13 mouse cellular contexts compared by ENCODE assay signal in the genomic region with DNA sequence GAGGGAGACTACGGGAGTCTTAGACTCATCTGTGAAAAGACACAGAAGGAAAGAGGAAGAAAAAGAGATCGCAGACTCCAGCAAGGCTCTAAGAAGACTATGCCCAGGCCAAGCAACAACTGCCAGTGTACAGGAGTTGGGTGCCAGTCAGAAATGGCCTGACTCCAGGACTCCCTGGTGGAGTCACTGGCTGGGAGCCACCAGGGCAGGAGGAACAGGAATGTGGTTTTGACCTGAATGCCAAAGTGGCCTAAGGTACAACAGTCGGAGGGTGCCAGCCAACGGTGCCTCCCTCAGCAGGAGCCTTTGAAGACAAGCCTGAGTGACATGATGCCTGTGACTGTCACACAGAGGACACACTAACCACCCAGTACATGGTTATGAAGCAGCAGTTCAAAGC. TPM values are rescaled to one million over a fixed set of nuclear protein-coding genes. Genes with fewer than 3 reads are reported as not detected.
DNase-seq lines count a peak whose midpoint lies in the region; ATAC-seq and TF ChIP-seq lines count a peak whose summit lies in the region.
"Had no signal": no experiment of that assay in that cellular context is flagged by ENCODE, and none has a peak within 500 bp of the region (broad histone marks: within the 10 kb centered on the region; RNA-seq: fewer than 3 reads in every experiment).

No protein-coding gene starts in this region.

- TF ChIP-seq POLR2A in liver, adult 2 months (IDR thresholded peaks at IDR 0.05; ENCODE audit: extremely low read depth, insufficient read depth, low read length): no peak

- no peak overlapping the region for H3K4me3 ChIP-seq in gastrocnemius, adult 2 months
- H3K4me3 ChIP-seq in liver, adult 2 months (ENCODE audit: insufficient read depth, low read depth, low read length): no peak overlapping the region
- H3K4me3 ChIP-seq in liver, embryonic 12.5 days: no peak overlapping the region
- H3K4me3 ChIP-seq: embryonic facial prominence, embryonic 13.5 days; forebrain, embryonic 12.5 days; layer of hippocampus, adult 2 months; midbrain, embryonic 15.5 days had no signal

- intact Hi-C loops in gastrocnemius, adult 2 months (cut with DNase I): no loop called here
- intact Hi-C loops in heart, postnatal 10 days (cut with DNase I): no loop called here

- no peaks in the 10 kb centered on the region for H3K36me3 ChIP-seq in liver, adult 2 months (ENCODE audit: control insufficient read depth, insufficient read depth, low read length)
- H3K36me3 ChIP-seq in liver, embryonic 12.5 days: no peaks in the 10 kb centered on the region
- H3K36me3 ChIP-seq: embryonic facial prominence, embryonic 13.5 days; forebrain, embryonic 12.5 days; midbrain, embryonic 15.5 days had no signal

- H3K27me3 ChIP-seq in liver, adult 2 months (ENCODE audit: control insufficient read depth, insufficient read depth, low read length): no peaks in the 10 kb centered on the region
- peaks cover 42% of the 10 kb centered on the region for H3K27me3 ChIP-seq in liver, embryonic 12.5 days (replicated peaks)
- H3K27me3 ChIP-seq: embryonic facial prominence, embryonic 13.5 days; midbrain, embryonic 15.5 days had no signal

- ATAC-seq in liver, embryonic 12.5 days: no peak
- ATAC-seq: midbrain, embryonic 15.5 days had no signal

- DNase-seq in gastrocnemius, adult 2 months: peak; percentile 29
- no peak for DNase-seq in gastrocnemius, adult 8-10 months (ENCODE audit: low spot score in 2 of 2)
- peak; percentile 84 for DNase-seq in liver, adult 2 months (ENCODE audit: extremely low read depth, low read depth, low spot score)
- DNase-seq in heart, postnatal 10 days: peak; percentile 70 to 81
- DNase-seq in kidney, postnatal 36 days: peak; percentile 82 to 88
- DNase-seq in right cerebral cortex, postnatal 10 days (ENCODE audit: low spot score in 2 of 2): no peak
- DNase-seq: thymus, postnatal 14 days had no signal

- H3K27ac ChIP-seq in gastrocnemius, adult 2 months: no peak overlapping the region
- no peak overlapping the region for H3K27ac ChIP-seq in liver, adult 2 months (replicated peaks; ENCODE audit: insufficient read depth, low read depth, low read length)
- H3K27ac ChIP-seq in liver, embryonic 12.5 days: no peak overlapping the region
- H3K27ac ChIP-seq: embryonic facial prominence, embryonic 13.5 days; forebrain, embryonic 12.5 days; layer of hippocampus, adult 2 months; midbrain, embryonic 15.5 days had no signal

- 35% methylated on average over 4 of the region's 4 CpGs for WGBS in liver, adult 2 months
- 73% methylated on average over 4 of the region's 4 CpGs for WGBS in liver, embryonic 12.5 days (ENCODE audit: insufficient replicate concordance)

- no peaks in the 10 kb centered on the region for H3K79me2 ChIP-seq in liver, adult 2 months (ENCODE audit: control insufficient read depth, insufficient read depth, low read length)

- H3K4me2 ChIP-seq in liver, embryonic 12.5 days: no peak overlapping the region
- H3K4me2 ChIP-seq: embryonic facial prominence, embryonic 13.5 days; forebrain, embryonic 12.5 days; liver, embryonic 11.5 days; midbrain, embryonic 15.5 days had no signal

- H3K4me1 ChIP-seq in liver, adult 2 months (ENCODE audit: control insufficient read depth, insufficient read depth, low read length): peaks cover 7% of the 10 kb centered on the region
- H3K4me1 ChIP-seq in liver, embryonic 12.5 days: no peaks in the 10 kb centered on the region
- H3K4me1 ChIP-seq: forebrain, embryonic 12.5 days had no signal

- no peak overlapping the region for H3K9ac ChIP-seq in liver, adult 2 months (ENCODE audit: low read depth, low read length)
- no peak overlapping the region for H3K9ac ChIP-seq in liver, embryonic 12.5 days
- H3K9ac ChIP-seq: embryonic facial prominence, embryonic 13.5 days; forebrain, embryonic 12.5 days; midbrain, embryonic 15.5 days had no signal

- H3K9me3 ChIP-seq in liver, embryonic 12.5 days (replicated peaks): no peaks in the 10 kb centered on the region
- H3K9me3 ChIP-seq: embryonic facial prominence, embryonic 13.5 days; forebrain, embryonic 12.5 days; midbrain, embryonic 15.5 days had no signal

- no peak for TF ChIP-seq CTCF in gastrocnemius, adult 2 months (IDR thresholded peaks at IDR 0.05)
- no peak for TF ChIP-seq CTCF in liver, adult 2 months (IDR thresholded peaks at IDR 0.05; ENCODE audit: low read depth, low read length)

RNA-seq across cellular contexts. Expression of gene Serhl, which starts 15.1 kb away (rescaled TPM):
- 10 to 100 TPM; 22.8 to 29.1 TPM for total RNA-seq in gastrocnemius, adult 2 months (2021)
- total RNA-seq in gastrocnemius, adult 8-10 months (2022): 10 to 100 TPM; 19.2 to 30.2 (median 25.4) TPM
- 51.6 and 58.1 TPM in 2 replicates for total RNA-seq in liver, adult 2 months (2014; rRNA removed)
- 59.6 and 80.6 TPM in 2 replicates for polyA plus RNA-seq in liver, adult 2 months (2012; rRNA removed)
- polyA plus RNA-seq in liver, embryonic 12.5 days (2016; fragmentation: Nextera tagmentation; extraction: Ambion mirVana): 24.5 and 28.0 TPM in 2 replicates
- total RNA-seq in heart, postnatal 10 days (2021): 10 to 100 TPM; 54.6 to 59.1 TPM

RNA-seq across cellular contexts. Expression of gene Nfam1, which starts 41.1 kb away (rescaled TPM):
- under 1 TPM; 0.41 to 0.98 TPM for total RNA-seq in gastrocnemius, adult 2 months (2021)
- total RNA-seq in gastrocnemius, adult 8-10 months (2022): under 1 TPM; 0.12 to 0.43 (median 0.28) TPM
- total RNA-seq in liver, adult 2 months (2014; rRNA removed): 1.1 and 1.5 TPM in 2 replicates
- 1.8 and 3.2 TPM in 2 replicates for polyA plus RNA-seq in liver, adult 2 months (2012; rRNA removed)
- polyA plus RNA-seq in liver, embryonic 12.5 days (2016; fragmentation: Nextera tagmentation; extraction: Ambion mirVana): 6.2 and 6.4 TPM in 2 replicates
- 1 to 10 TPM; 1.6 to 2.2 TPM for total RNA-seq in heart, postnatal 10 days (2021)

RNA-seq across cellular contexts. Expression of gene Rrp7a, which starts 48.4 kb away (rescaled TPM):
- total RNA-seq in gastrocnemius, adult 2 months (2021): 10 to 100 TPM; 34.3 to 41.3 TPM
- total RNA-seq in gastrocnemius, adult 8-10 months (2022): 10 to 100 TPM; 32.9 to 48.0 (median 41.8) TPM
- total RNA-seq in liver, adult 2 months (2014; rRNA removed): 9.1 and 19.3 TPM in 2 replicates
- 44.1 and 44.7 TPM in 2 replicates for polyA plus RNA-seq in liver, adult 2 months (2012; rRNA removed)
- 36.5 and 42.3 TPM in 2 replicates for polyA plus RNA-seq in liver, embryonic 12.5 days (2016; fragmentation: Nextera tagmentation; extraction: Ambion mirVana)
- 10 to 100 TPM; 37.3 to 46.2 TPM for total RNA-seq in heart, postnatal 10 days (2021)

Comparison
In these comparisons a context has a peak if more than half of its experiments do, and no peak if none do; other contexts are left out.
1. DNase-seq: peak in gastrocnemius, adult 2 months (single experiment), liver, adult 2 months (single experiment), heart, postnatal 10 days (2 of 2) and kidney, postnatal 36 days (2 of 2); none in gastrocnemius, adult 8-10 months (0 of 2) and right cerebral cortex, postnatal 10 days (0 of 2).